Mouse (Mus musculus): ENCODE measurements around the gene Micu2.

The Micu2 gene

DNA sequence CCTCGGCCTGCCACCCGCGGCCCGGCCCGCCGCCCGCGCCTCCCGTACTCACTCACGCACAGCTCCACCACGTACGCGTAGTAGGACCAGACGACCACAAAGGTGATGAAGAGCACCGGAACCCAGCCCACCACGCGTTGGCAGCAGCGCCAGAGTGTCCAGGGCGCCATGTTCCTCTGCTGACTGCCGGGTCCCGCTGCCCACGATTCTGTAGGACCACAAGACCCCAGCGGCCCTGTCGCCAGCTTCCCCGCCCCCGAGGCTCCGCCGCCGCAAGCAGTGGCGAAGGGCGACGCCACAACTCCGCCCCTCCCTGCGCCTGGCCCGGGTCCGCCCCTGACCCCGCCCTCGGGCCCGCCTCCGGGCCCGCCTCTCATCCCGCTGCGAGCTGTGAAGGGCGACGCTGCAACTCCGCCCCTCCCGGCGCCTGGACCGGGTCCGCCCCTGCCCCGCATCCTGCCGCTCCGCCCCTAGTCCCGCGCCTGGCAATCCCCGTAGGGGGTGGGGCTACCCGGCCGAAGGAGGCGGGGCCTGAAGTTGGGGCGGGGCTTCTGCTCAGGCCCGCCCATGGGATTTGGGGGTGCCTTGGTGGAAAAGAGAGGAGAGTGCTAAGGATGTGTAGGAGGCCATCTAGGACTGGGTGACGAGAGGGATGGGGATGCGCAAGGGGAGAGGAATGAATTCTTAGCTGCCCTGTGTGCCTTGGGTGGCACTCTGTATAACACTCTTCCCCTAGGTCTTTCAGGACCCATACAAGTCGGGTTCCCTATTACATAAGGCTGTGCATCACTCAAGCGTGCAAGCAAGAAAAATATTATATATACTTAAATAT is 108.8 kb downstream of the Micu2 start, which contains the start of gene Zdhhc20:
Zdhhc20 (minus strand) TSS at position 266 of the 832 bp plus-strand sequence.
- DNase-seq: peak; percentile 97

- DNase-seq: no peak
Observed at GRCm38 (mm10) chr14:57889541-57890010, 109.5 kb downstream of the Micu2 start.

DNA sequence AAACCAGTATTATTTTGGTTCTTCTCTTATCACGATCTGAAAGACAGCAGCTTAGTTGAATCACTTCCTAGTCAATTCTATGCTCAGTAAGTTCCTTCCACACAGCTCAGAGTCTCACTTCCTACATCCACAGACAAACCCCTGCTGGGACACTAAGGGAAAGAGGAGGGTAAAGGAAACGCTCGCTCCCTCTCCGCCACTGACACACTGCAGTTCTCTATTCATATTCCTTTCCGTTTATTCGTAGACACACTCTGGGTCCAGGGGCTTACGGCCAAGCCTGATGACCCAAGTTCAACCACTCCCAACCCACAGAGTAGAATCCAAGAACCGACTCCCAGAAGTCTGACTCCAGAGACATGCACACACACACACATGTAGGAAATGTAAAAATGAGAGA is 111.9 kb downstream of the Micu2 start:
- DNase-seq: no peak

GRCm38 (mm10) chr14:57886032-57886431 is 113.0 kb downstream of the Micu2 start:
- no peak for DNase-seq

GRCm38 (mm10) chr14:57883341-57883740 is 115.7 kb downstream of the Micu2 start:
- DNase-seq: no peak

DNA sequence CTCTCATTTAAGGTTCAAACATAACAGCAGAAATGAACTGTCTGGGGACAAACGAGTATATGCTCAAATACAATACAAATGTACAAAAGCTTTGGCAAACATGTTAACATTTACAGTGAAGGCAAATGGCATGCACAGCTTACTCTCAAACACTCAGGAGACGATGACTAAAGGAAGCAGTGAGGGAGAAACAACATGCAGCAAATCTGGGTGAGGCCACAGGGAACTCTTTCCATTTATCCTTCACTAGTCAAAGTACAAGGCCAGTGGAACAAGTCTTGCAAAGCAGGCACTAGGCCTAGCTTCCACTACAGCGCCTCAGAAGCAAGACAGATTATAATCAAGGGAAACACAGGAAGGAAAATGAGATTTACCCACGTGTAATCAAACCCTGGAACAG is 116.3 kb downstream of the Micu2 start:
- no peak for DNase-seq

DNA sequence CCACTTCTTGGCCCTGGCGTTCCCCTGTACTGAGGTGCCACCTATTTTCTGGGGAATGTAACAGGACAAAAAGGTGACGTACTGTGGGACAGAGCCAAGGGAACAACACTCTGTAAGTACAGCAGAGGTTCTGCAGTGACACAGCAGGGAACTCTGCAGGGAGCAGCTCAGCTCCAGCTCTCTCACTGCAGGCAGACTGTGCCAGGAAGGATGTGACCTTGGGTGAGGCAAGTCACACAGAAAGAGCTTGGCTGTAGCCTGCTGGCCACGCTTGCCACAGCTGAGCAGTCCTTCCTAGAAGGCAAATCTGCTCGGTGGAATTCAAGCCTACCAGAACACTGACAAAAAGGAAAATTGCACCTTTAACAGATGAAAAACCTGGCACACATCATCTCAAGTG is 117.3 kb downstream of the Micu2 start:
- DNase-seq: peak; percentile 55

GRCm38 (mm10) chr14:57881074-57881473 is 118.0 kb downstream of the Micu2 start:
- DNase-seq: no peak

DNA sequence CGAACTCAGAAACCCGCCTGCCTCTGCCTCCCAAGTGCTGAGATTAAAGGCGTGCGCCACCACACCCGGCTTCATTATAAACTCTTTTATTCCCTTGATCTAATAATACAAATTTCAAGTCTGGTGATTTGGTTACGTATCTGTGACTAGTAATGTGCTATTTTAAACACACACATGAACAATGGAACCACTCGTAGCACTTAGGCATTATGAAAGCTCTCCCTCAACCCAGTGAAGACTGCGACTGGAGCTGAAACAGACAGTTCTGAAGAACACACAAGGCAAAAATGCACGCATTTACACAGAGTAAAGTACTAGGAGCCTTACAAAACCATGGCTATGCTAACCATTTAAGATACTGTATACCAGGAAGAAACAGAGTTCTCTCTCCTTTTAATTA is 121.1 kb downstream of the Micu2 start:
- no peak for DNase-seq

GRCm38 (mm10) chr14:57866676-57867276 is 132.3 kb downstream of the Micu2 start:
- DNase-seq: peak; percentile 56
